Comparison of ENCODE assay signal across 34 mouse cellular contexts in genomic region chr5:113852463-113852862, GRCm38 (mm10). TPM values are rescaled to one million over a fixed set of nuclear protein-coding genes. Genes with fewer than 3 reads are reported as not detected.
"Had no signal": no experiment of that assay in that cellular context is flagged by ENCODE, and none has a peak within 500 bp of the region (broad histone marks: within the 10 kb centered on the region; RNA-seq: fewer than 3 reads in every experiment).

No protein-coding gene starts in this region.

- H3K27me3 ChIP-seq: limb, embryonic 12.5 days; limb, embryonic 13.5 days; limb, embryonic 15.5 days; liver, embryonic 12.5 days; liver, embryonic 13.5 days; liver, embryonic 15.5 days; lung, embryonic 15.5 days; megakaryocyte, embryonic 14.5 days; midbrain, embryonic 12.5 days; midbrain, embryonic 13.5 days; midbrain, embryonic 15.5 days; neural tube, embryonic 12.5 days; neural tube, embryonic 13.5 days had no signal

- DNase-seq: left cerebral cortex, postnatal 4 days; liver; liver, embryonic 13.5 days; liver, postnatal 0 days; lung, adult 18-20 months; lung, adult 2 months; lung, embryonic 14.5 days; lung, postnatal 10 days; lung, postnatal 14 days; lung, postnatal 36 days; lung, postnatal 4 days; midbrain, embryonic 14.5 days had no signal

- H3K4me3 ChIP-seq: limb, embryonic 10.5 days; limb, embryonic 12.5 days; limb, embryonic 13.5 days; limb, embryonic 15.5 days; liver, embryonic 12.5 days; liver, embryonic 13.5 days; liver, embryonic 15.5 days; lung, embryonic 15.5 days; megakaryocyte, embryonic 14.5 days; midbrain, embryonic 10.5 days; midbrain, embryonic 12.5 days; midbrain, embryonic 13.5 days; midbrain, embryonic 15.5 days; myocyte; neural tube, embryonic 12.5 days; neural tube, embryonic 13.5 days had no signal

- H3K27ac ChIP-seq: limb, embryonic 10.5 days; limb, embryonic 12.5 days; limb, embryonic 13.5 days; limb, embryonic 15.5 days; liver, embryonic 12.5 days; liver, embryonic 13.5 days; liver, embryonic 14.5 days; liver, embryonic 15.5 days; lung, embryonic 15.5 days; macrophage; midbrain, embryonic 10.5 days; midbrain, embryonic 12.5 days; midbrain, embryonic 15.5 days; neural tube, embryonic 12.5 days had no signal

- H3K9ac ChIP-seq: limb, embryonic 12.5 days; limb, embryonic 13.5 days; limb, embryonic 15.5 days; liver, embryonic 12.5 days; liver, embryonic 13.5 days; liver, embryonic 14.5 days; liver, embryonic 15.5 days; liver, postnatal 0 days; lung, embryonic 14.5 days; lung, embryonic 15.5 days; midbrain, embryonic 12.5 days; midbrain, embryonic 13.5 days; midbrain, embryonic 15.5 days; neural tube, embryonic 12.5 days; neural tube, embryonic 13.5 days had no signal

- H3K4me2 ChIP-seq: limb, embryonic 12.5 days; limb, embryonic 13.5 days; limb, embryonic 15.5 days; liver, embryonic 11.5 days; liver, embryonic 12.5 days; liver, embryonic 13.5 days; liver, embryonic 15.5 days; lung, embryonic 14.5 days; lung, embryonic 15.5 days; midbrain, embryonic 11.5 days; midbrain, embryonic 12.5 days; midbrain, embryonic 13.5 days; midbrain, embryonic 15.5 days; neural tube, embryonic 12.5 days; neural tube, embryonic 13.5 days had no signal

- ATAC-seq: liver, embryonic 12.5 days; liver, postnatal 0 days; lung, postnatal 0 days; midbrain, embryonic 13.5 days; midbrain, embryonic 15.5 days; midbrain, embryonic 16.5 days had no signal

- H3K9me3 ChIP-seq: limb, embryonic 10.5 days; limb, embryonic 12.5 days; limb, embryonic 13.5 days; limb, embryonic 15.5 days; liver, embryonic 12.5 days; liver, embryonic 13.5 days; liver, embryonic 15.5 days; lung, embryonic 15.5 days; megakaryocyte, embryonic 14.5 days; midbrain, embryonic 10.5 days; midbrain, embryonic 12.5 days; midbrain, embryonic 13.5 days; midbrain, embryonic 15.5 days; neural tube, embryonic 12.5 days; neural tube, embryonic 13.5 days had no signal

RNA-seq across cellular contexts. Expression of gene Selplg, which starts 20.0 kb away (rescaled TPM):
- polyA plus RNA-seq: myocyte had no signal

RNA-seq across cellular contexts. Expression of gene Tmem119, which starts 52.1 kb away (rescaled TPM):
- total RNA-seq: monocyte, adult 5-6 weeks had no signal
- polyA plus RNA-seq: macrophage had no signal
